Mouse (Mus musculus) layer of hippocampus, adult 11-12 months (tissue): ENCODE results near the gene Slfn14.
"Not testable (repeated sequence)": the region's sequence is repeated elsewhere in the genome, so short reads cannot be mapped to it uniquely, and the experiment has no call there.

Experiments used
- DNase-seq: peaks from one replicate; pipeline ENCODE4 v3.0.0; 2022; ENCODE audit warnings: low spot score

The Slfn14 gene

GRCm38 (mm10) chr11:83286566-83286965, at the start of gene Slfn14:
TSS of gene Slfn14 (minus strand) at chr11:83286726.
- DNase-seq = no peak

- DNase-seq = peak; percentile 11
Observed at GRCm38 (mm10) chr11:83335826-83336225, 49.3 kb upstream of the Slfn14 start.

- DNase-seq = peak; percentile 52
Observed at GRCm38 (mm10) chr11:83327427-83327826, 40.9 kb upstream of the Slfn14 start.

- DNase-seq = not testable (repeated sequence)
Observed at GRCm38 (mm10) chr11:83326692-83327091, 40.2 kb upstream of the Slfn14 start.

GRCm38 (mm10) chr11:83319048-83319447, 32.5 kb upstream of the Slfn14 start:
- no peak for DNase-seq

GRCm38 (mm10) chr11:83312471-83312870, 25.9 kb upstream of the Slfn14 start:
- DNase-seq = peak; percentile 51

GRCm38 (mm10) chr11:83306700-83307253, 20.3 kb upstream of the Slfn14 start:
- no peak for DNase-seq

GRCm38 (mm10) chr11:83304485-83304884, 18.0 kb upstream of the Slfn14 start:
- no peak for DNase-seq

GRCm38 (mm10) chr11:83303751-83304150, 17.2 kb upstream of the Slfn14 start:
- DNase-seq = no peak

GRCm38 (mm10) chr11:83302526-83303251, 16.2 kb upstream of the Slfn14 start, which contains the start of gene Pex12:
TSS of gene Pex12 (minus strand) at chr11:83302586.
- peak; percentile 95 for DNase-seq

GRCm38 (mm10) chr11:83302124-83302523, 15.6 kb upstream of the Slfn14 start:
- peak; percentile 37 for DNase-seq

GRCm38 (mm10) chr11:83301431-83301831, 14.9 kb upstream of the Slfn14 start:
- no peak for DNase-seq

- DNase-seq = no peak
Observed at GRCm38 (mm10) chr11:83299724-83300123, 13.2 kb upstream of the Slfn14 start.

GRCm38 (mm10) chr11:83298225-83299195, 12.0 kb upstream of the Slfn14 start, which contains the start of gene Ap2b1:
TSS of gene Ap2b1 (plus strand) at chr11:83299024.
- DNase-seq = peak; percentile 95

- no peak for DNase-seq
Observed at GRCm38 (mm10) chr11:83297816-83298215, 11.3 kb upstream of the Slfn14 start.

- DNase-seq = no peak
Observed at GRCm38 (mm10) chr11:83294133-83294532, 7.6 kb upstream of the Slfn14 start.

- no peak for DNase-seq
Observed at GRCm38 (mm10) chr11:83293182-83293581, 6.7 kb upstream of the Slfn14 start.

GRCm38 (mm10) chr11:83292251-83292587, 5.7 kb upstream of the Slfn14 start:
- no peak for DNase-seq

GRCm38 (mm10) chr11:83291375-83292250, 5.1 kb upstream of the Slfn14 start:
- peak; percentile 97 for DNase-seq

GRCm38 (mm10) chr11:83289633-83290032, 3.1 kb upstream of the Slfn14 start:
- DNase-seq = no peak

GRCm38 (mm10) chr11:83289036-83289435, 2.5 kb upstream of the Slfn14 start:
- DNase-seq = no peak
